Mouse (Mus musculus): ENCODE measurements around the gene Cdc42. TPM values are rescaled to one million over a fixed set of nuclear protein-coding genes. Genes with fewer than 3 reads are reported as not detected.

Cdc42 gene
- total RNA-seq (2021): 100 to 1,000 TPM; 436 to 446 TPM
- long read RNA-seq, experiment 1, transcript Cdc42-202 (6 exons, 2,108 nt): major isoform, 382 of 525 reads
- long read RNA-seq, experiment 1, partial matches to known transcripts: 70 of 525 reads
- long read RNA-seq, experiment 1, other reads (novel, unspliced or antisense): 69 of 525 reads
- long read RNA-seq, experiment 2, transcript Cdc42-202 (6 exons, 2,108 nt): major isoform, 96 of 137 reads
- long read RNA-seq, experiment 2, partial matches to known transcripts: 23 of 137 reads
- long read RNA-seq, experiment 2, other reads (novel, unspliced or antisense): 14 of 137 reads

DNA sequence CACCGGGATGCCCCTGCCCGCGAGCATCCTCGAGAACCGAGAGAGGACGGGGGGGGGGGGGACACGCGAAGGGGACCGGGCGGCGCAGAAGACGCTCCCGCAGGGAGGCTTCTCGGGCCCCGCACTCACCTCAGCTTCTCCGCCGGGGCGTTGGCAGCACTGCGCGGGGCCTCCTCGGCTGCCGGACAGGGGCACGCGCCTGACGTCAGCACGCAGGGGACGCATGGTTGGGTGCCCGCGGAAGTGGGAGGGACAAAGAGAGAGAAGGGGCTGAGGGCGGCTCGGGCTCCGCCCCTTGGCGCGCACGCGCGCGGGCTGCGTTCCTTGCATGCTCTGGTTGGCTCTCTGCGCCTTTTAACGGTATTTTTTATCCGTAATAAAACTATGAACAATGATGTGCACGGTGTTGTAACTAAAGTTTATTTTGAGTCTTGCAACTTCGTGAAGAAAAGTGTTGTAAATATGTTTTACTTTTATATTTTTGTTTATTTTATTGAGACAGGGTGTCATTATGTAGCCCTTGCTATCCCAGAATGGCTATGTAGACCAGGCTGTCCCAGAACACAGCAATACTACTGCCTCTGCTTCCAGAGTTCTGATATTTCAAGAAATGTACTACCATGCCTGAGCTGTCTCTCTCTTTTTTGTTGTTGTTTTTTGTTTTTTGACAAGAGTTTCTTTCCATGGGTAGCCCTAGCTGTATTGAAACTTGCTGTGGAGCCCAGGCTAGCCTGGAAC is at the start of gene Cdc42:
Cdc42 (minus strand) TSS at position 204 of the 738 bp plus-strand sequence.
- peak; percentile 99 for DNase-seq

GRCm38 (mm10) chr4:137405571-137405970 is 48.1 kb upstream of the Cdc42 start:
- no peak for DNase-seq

- peak; percentile 83 to 84 for DNase-seq
Observed at GRCm38 (mm10) chr4:137396641-137397525, 39.4 kb upstream of the Cdc42 start.

DNA sequence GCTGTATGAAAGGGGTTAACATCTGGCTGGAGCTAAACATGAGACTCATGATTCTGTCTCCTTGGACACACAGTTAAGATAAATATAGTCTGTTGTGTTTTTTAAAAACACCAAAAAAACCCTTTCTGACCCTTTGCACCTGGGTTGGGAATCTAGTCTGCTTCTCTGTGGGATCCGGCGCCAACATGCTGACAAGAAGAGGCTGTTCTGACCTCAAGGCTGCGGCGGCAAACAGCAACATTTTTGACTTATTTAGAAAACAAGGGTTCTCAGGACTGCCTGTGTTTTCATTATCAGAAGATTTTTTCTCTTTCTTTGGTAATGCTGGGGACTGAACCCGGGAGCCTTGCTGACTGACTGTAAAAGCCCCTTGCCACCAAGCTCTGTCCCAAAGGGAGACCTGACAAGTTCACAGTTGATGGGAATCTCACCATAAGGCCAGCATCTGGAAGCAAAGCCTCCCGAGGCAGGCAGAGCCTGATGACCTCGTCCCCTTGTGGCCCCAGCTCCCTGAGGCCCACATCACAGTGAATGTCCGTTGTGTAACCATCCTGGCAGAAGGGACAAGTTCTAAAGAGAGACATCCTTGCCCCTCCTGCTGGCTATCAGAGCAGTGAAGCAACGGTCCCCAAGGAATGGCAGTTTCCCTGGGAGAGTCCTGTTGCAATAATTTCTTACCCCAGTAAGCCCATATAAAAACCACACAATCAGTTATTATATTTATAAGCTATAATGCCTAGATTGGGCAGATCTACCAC is 36.0 kb upstream of the Cdc42 start:
- peak; percentile 55 for DNase-seq

GRCm38 (mm10) chr4:137392874-137393273 is 35.4 kb upstream of the Cdc42 start:
- DNase-seq: peak; percentile 67 to 70

GRCm38 (mm10) chr4:137391287-137391686 is 33.8 kb upstream of the Cdc42 start:
- no peak for DNase-seq

DNA sequence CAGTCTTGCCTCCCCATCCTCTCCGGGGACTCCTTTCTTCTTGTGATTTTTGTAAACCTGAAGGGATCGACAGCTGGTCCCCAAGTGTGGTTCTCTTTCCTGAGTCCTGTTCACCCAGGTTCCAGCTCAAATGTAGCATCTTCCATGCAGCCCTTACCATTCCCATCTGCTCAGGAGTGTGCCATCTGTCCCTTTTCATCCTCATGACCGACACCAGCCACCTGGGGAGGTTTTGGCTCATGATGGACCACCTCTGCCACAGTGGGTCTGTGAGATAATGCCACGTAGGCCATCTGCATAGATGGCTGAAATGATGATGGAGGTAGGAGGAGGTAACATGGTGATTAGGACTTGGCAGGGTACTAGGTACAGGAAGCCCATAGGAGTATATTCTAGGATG is 32.7 kb upstream of the Cdc42 start:
- DNase-seq: no peak

DNA sequence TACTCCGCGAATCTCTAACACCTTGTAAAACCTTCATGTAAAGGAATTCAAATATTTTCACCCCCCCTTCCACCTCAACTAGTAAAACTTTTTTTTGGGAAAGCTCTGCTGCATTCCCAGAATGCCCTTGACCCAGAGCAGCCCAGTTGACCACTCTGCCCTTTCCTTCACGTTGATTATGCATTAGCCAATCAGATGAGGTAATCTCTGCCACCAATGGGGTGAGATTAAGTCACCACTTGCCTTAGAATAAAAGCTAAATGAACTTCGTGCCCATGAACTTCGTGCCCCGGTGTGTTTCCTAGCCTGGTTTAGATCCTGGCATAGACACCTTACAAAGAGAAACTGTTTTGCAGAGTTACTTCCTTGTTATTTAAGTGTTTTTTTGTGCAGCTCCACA is 31.5 kb upstream of the Cdc42 start:
- DNase-seq: peak in 1 of 2 experiments; percentile 48

GRCm38 (mm10) chr4:137388059-137388794 is 30.7 kb upstream of the Cdc42 start:
- DNase-seq: peak; percentile 86 to 89

GRCm38 (mm10) chr4:137387482-137388058 is 30.1 kb upstream of the Cdc42 start:
- DNase-seq: no peak

GRCm38 (mm10) chr4:137380702-137381605 is 23.4 kb upstream of the Cdc42 start:
- DNase-seq: no peak

GRCm38 (mm10) chr4:137379713-137380255 is 22.3 kb upstream of the Cdc42 start:
- DNase-seq: no peak

DNA sequence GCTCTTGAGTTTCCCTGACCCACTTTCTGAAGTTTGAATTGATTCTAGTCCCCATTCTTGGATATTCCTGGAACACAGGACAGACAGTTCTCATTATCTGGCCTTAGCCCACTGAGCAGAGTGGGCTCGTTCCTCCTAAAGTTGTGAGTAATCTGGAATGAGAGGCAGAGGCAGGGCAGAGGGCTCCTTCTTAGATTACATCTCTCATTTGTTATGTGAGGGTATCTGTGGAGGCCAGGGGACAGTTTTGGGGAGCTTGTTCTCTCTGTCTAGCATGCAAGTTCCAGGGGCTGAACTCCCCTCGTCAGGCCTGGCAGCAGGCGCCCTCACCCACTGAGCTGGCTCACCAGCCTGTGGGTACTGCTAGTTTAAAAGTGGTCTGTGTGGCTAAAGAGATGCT is 21.6 kb upstream of the Cdc42 start:
- DNase-seq: no peak

- DNase-seq: peak in 1 of 2 experiments; percentile 49
Observed at GRCm38 (mm10) chr4:137377526-137378304, 20.2 kb upstream of the Cdc42 start.

DNA sequence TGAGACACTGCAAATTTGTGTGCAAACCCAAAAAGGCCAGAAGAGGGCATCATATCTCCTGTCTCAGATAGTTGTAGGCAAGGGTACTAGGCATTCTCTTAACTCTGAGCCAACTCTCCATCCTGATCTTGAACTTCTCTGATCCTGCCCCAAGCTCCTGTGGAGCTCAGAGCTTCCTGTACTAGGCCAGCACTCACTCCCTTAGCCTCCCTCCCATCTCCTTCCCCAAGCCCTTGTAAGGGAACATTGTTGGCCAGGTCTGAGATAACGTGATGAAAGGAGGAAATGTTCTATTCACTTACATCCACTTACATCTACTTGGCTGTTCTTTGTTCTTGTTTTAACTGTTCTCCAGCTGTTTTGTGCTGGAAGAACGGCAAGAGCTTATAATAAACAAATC is 19.3 kb upstream of the Cdc42 start:
- no peak for DNase-seq

GRCm38 (mm10) chr4:137375314-137376278 is 18.1 kb upstream of the Cdc42 start:
- DNase-seq: peak in 1 of 2 experiments; percentile 37

DNA sequence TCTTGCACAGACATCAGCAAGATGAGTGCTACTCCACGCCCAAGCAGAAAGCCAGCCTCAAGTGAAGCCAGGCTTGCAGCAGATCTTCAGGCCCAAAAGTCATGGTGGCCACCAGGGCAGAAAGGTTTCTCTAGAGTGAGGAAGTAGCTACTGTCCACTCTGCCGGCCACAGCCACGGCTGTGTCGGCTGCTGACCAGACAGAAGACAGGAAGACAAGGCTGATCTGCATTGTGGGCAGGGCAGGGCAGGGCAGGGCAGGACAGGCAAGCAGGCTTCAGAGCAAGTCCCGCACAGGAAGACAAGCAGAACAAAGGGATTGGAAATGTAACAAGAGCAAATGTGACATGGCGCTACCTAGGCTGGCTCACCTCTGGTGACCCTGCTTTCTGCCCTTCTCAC is 16.2 kb upstream of the Cdc42 start:
- peak in 1 of 2 experiments; percentile 35 for DNase-seq
